Mouse (Mus musculus) midbrain, postnatal 0 days (tissue): ENCODE data around the gene Wfikkn1. TPM values are rescaled to one million over a fixed set of nuclear protein-coding genes. Genes with fewer than 3 reads are reported as not detected.
A peak's percentile ranks its signal among the peaks of the same experiment; 100 is the strongest.

Experiments used
- ATAC-seq: fragments of 200-750 bp; cut with Nextera tagmentation; 2 replicates; pipeline ENCODE4 v1.8.0; 2017; ENCODE audit warnings: moderate number of reproducible peaks, mild to moderate bottlenecking, moderate TSS enrichment, moderate library complexity; ENCODE audit not compliant: low FRiP score
- DNase-seq: peaks from one replicate; pipeline ENCODE4 v3.0.0-alpha.2; 2015; ENCODE audit warnings: low spot score
- H3K27ac ChIP-seq: fragments of 300-500 bp; sonication (generic); 2 replicates; pipeline ENCODE4 v1.5.1; 2014; ENCODE audit warnings: low read depth, mild to moderate bottlenecking, low read length, mixed read lengths
- H3K27me3 ChIP-seq: fragments of 300-500 bp; sonication (generic); 2 replicates; pipeline ENCODE4 v1.6.1; 2014; ENCODE audit warnings: low read length, control low read depth, mixed read lengths; ENCODE audit not compliant: insufficient read depth
- H3K36me3 ChIP-seq: fragments of 300-500 bp; sonication (generic); 2 replicates; pipeline ENCODE4 v1.6.1; 2014; ENCODE audit warnings: low read length, control low read depth, mixed read lengths; ENCODE audit not compliant: insufficient read depth
- H3K4me1 ChIP-seq: fragments of 300-500 bp; sonication (generic); 2 replicates; pipeline ENCODE4 v1.6.1; 2014; ENCODE audit warnings: mild to moderate bottlenecking, control low read depth, antibody characterized with exemption, low read length, mixed read lengths; ENCODE audit not compliant: insufficient read depth
- H3K4me2 ChIP-seq: fragments of 300-500 bp; sonication (generic); 2 replicates; pipeline ENCODE4 v1.6.1; 2014; ENCODE audit warnings: low read depth, mild to moderate bottlenecking, low read length, mixed read lengths; ENCODE audit not compliant: poor library complexity, severe bottlenecking
- H3K4me3 ChIP-seq: fragments of 300-500 bp; sonication (generic); 2 replicates; pipeline ENCODE4 v1.5.1; 2014; ENCODE audit warnings: low read depth, mild to moderate bottlenecking, low read length, moderate library complexity
- H3K9ac ChIP-seq: fragments of 300-500 bp; sonication (generic); replicated peaks from 2 replicates; pipeline ENCODE4 v1.6.1; 2014; ENCODE audit warnings: mild to moderate bottlenecking, low read length, moderate library complexity, mixed read lengths; ENCODE audit not compliant: poor library complexity, severe bottlenecking
- H3K9me3 ChIP-seq: fragments of 300-500 bp; sonication (generic); 2 replicates; pipeline ENCODE4 v1.6.1; 2016; ENCODE audit warnings: low read length, control low read depth
- CTCF ChIP-seq: IDR thresholded peaks from 2 replicates; pipeline ENCODE4 v1.5.1; 2016; ENCODE audit warnings: antibody characterized with exemption, mild to moderate bottlenecking
- WGBS: fragments of 180-500 bp; shearing (Covaris S2); extraction: QIAGEN DNeasy Blood & Tissue Kit; methylation state at CpG from one replicate; pipeline ENCODE4 v1.1.7; 2014; 5-methylcytosine and 5-hydroxymethylcytosine counted together
- polyA plus RNA-seq: library from polyadenylated mRNA; unstranded; fragments of >200 nt; fragmentation: Nextera tagmentation; extraction: Ambion mirVana; gene quantifications from 2 replicates; pipeline ENCODE4 v1.2.1, GENCODE M21; 2015
- total RNA-seq: library from RNA; depleted of rRNA; stranded (reverse); fragments of >200 nt; gene quantifications from 2 replicates; pipeline ENCODE4 v1.2.3, GENCODE M21; 2014

Gene Wfikkn1
- total and polyA plus RNA-seq, 2 experiments from 2014 or later = 0.42 to 0.77 TPM

DNA sequence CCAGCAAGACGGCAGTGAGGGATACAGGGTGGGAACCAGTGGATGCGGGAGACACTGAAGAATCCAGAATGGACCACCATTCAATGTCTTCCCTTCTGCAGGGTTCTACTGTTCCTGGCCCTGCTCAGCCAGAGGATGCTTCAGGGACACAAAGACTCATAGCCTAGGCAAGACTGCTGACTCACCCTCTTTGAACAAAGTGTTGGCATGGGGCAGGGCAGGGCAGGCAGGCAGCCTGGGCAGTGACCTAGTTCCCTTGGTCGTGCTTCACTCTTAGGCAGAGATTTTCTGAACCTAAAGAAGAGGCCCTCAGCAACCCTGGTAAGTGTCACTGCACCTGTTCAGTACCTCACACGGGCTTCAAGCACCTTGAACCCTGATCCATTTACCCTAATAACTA, 31.2 kb upstream of the Wfikkn1 start:
- 91% methylated on average over 4 of the region's 4 CpGs for WGBS
- DNase-seq (no peak), ATAC-seq (no peak)
- Histone ChIP-seq H3K27ac (no peak overlapping the region), H3K9ac (no peak overlapping the region), H3K4me3 (no peak overlapping the region), H3K9me3 (no peaks in the 10 kb centered on the region), H3K36me3 (no peaks in the 10 kb centered on the region), H3K4me2 (no peak overlapping the region), H3K27me3 (no peaks in the 10 kb centered on the region), H3K4me1 (no peaks in the 10 kb centered on the region)
- TF ChIP-seq CTCF = no peak

- DNase-seq = no peak
- Histone ChIP-seq H3K9me3 (no peaks in the 10 kb centered on the region), H3K4me2 (no peak overlapping the region), H3K36me3 (peaks cover 3% of the 10 kb centered on the region; the same call in 1 of the 2 replicates), H3K27me3 (no peaks in the 10 kb centered on the region), H3K9ac (no peak overlapping the region), H3K4me3 (no peak overlapping the region), H3K4me1 (no peaks in the 10 kb centered on the region), H3K27ac (no peak overlapping the region)
- WGBS = 92% methylated on average over 2 of the region's 2 CpGs
- TF ChIP-seq CTCF = no peak
- ATAC-seq = no peak
Observed at GRCm38 (mm10) chr17:25907640-25908039, 27.0 kb upstream of the Wfikkn1 start.

- Histone ChIP-seq H3K4me1 (no peaks in the 10 kb centered on the region), H3K9me3 (no peaks in the 10 kb centered on the region), H3K9ac (no peak overlapping the region), H3K27me3 (no peaks in the 10 kb centered on the region), H3K36me3 (peaks cover 3% of the 10 kb centered on the region; the same call in 1 of the 2 replicates), H3K4me3 (no peak overlapping the region), H3K4me2 (no peak overlapping the region), H3K27ac (no peak overlapping the region)
- no peak for TF ChIP-seq CTCF
- 91% methylated on average over 3 of the region's 3 CpGs for WGBS
- ATAC-seq (no peak), DNase-seq (no peak)
Observed at GRCm38 (mm10) chr17:25903061-25903460, 22.4 kb upstream of the Wfikkn1 start.

DNA sequence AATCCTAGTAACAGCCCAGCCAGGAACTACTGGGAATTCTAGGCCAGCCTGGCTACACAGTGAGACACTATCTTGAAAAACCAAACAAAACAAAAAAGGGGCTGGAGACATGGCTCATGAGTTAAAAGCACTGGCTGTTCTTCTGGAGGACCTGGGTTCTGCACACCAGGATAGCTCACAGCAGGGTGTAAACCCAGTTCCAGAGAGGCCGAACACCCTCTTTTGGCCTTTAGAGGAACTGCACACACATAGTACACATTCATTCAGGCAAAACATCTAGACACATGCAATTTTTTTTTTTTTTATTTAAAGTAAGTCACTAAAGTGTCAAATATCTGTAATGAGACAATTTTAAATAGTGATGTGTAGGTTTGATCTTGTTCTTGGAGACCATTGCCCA, 19.5 kb upstream of the Wfikkn1 start:
- Histone ChIP-seq H3K4me2 (no peak overlapping the region), H3K4me3 (no peak overlapping the region), H3K9ac (no peak overlapping the region), H3K27ac (no peak overlapping the region), H3K36me3 (no peaks in the 10 kb centered on the region), H3K9me3 (no peaks in the 10 kb centered on the region), H3K27me3 (no peaks in the 10 kb centered on the region), H3K4me1 (no peaks in the 10 kb centered on the region)
- DNase-seq = no peak
- peak; percentile 10; the same call in 1 of the 2 replicates for TF ChIP-seq CTCF
- no peak for ATAC-seq
- WGBS = 96% methylated on average over 1 of the region's 1 CpGs

- Histone ChIP-seq H3K4me2 (no peak overlapping the region), H3K9me3 (no peaks in the 10 kb centered on the region), H3K4me1 (no peaks in the 10 kb centered on the region), H3K4me3 (no peak overlapping the region), H3K36me3 (no peaks in the 10 kb centered on the region), H3K27me3 (no peaks in the 10 kb centered on the region), H3K27ac (no peak overlapping the region), H3K9ac (no peak overlapping the region)
- DNase-seq (no peak), ATAC-seq (no peak)
- TF ChIP-seq CTCF = no peak
- 55% methylated on average over 12 of the region's 12 CpGs for WGBS
Observed at GRCm38 (mm10) chr17:25895891-25896290, 15.2 kb upstream of the Wfikkn1 start.

DNA sequence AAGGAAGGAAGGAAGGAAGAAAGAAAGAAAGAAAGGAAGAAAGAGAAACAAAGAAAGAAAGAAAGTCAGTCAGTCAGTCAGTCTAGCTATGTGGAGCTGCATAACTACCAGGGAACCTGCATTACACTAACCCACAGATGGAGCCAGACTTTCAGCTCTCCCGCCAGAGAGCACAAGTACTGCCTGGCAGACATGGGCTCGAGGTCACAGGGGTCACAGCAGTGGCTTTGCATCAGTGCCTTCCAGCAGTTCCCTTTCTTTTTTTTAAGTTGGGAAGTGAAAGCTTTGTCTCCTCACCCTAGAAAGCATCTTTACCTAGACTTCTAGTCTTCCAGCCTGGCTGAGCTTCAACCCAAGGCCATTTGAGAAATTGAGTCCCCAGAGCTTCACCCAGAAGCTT, 14.8 kb upstream of the Wfikkn1 start:
- no peak overlapping the region for H3K4me3 ChIP-seq
- WGBS = 13% methylated on average over 2 of the region's 2 CpGs
- DNase-seq = no peak

More for the DNA sequence above, 14.8 kb upstream of the Wfikkn1 start:
- H3K9me3 ChIP-seq = no peaks in the 10 kb centered on the region
- no peak overlapping the region for H3K9ac ChIP-seq
- no peaks in the 10 kb centered on the region for H3K36me3 ChIP-seq
- no peak overlapping the region for H3K4me2 ChIP-seq
- no peak overlapping the region for H3K27ac ChIP-seq
- no peak for ATAC-seq
- H3K27me3 ChIP-seq = no peaks in the 10 kb centered on the region
- no peak for TF ChIP-seq CTCF
- no peaks in the 10 kb centered on the region for H3K4me1 ChIP-seq
